Mouse (Mus musculus): Measurements from ENCODE around the gene Ano8.

The Ano8 gene

DNA sequence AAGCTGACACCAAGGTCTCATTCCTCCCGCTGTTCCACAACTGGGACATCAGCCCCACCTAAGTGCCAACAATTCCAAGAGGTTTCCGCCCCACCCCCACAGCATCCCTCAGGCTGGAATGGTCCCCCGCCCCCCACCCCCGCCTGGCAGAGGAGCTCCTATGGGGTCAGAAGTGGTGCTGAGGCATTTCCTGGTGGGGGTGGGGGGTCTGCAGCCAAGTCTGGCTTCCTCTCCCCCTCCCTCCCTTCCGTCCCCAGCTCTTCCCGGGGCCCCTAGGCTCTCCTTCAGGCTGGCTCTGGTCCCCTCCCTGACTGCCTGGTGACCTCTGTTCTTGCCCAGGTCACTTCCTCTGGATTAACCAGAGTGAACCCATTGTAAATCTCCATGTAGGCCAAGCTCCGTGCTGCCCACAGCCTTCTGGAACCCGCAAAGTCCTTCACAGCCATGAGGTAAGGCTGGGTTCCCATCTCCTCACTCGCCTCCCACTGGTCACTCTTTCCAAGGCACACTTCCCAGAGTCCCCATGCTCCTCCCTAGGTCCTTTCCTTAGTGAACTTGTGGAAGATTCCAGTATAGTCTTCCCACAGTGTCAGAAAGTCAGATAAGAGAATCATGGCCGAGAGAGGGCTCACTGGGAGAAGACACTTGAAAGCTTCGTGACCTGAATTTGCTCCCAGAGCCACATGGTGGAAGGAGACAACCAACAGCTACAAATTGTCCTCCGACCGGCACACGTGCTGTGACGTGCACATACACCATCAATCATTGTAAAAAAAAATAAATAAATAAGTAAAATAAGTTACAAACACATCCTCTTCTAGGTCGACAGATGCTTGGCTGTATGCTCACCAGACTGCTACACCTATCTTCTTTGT lies 13.3 kb upstream of the Ano8 start:
- in situ Hi-C loops (cut with MboI, MseI): no loop called here

DNA sequence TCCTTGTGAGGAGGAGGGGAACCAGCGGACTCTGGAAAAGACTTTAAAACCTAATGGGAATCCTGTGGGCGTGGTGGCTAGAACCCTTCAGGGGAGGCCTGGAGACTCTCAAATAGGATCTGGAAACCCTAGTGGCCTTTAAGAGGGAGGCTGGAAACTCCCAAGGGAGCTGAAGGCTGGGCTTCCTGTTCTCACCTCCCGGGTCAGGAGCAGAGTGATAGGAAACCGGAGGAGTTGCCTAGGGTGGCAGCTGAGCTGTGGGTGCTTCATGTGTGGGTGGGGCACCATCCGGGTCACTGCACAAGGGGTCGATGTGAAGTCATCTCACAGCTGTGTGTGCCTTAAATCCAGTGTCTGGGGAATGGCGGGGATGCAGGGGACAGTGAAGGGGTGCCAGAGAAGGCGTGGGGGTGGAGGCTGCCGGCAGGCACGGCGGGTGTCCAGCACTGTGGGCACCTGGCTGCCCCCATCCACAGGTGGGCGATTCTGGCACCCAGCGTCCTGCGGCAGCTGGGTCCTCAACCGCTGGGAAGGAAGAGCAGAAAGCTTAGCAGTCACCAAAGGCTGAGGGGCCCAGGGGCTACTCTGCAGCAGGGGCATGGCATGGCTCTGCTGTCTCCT lies 12.2 kb upstream of the Ano8 start:
- in situ Hi-C loops (cut with MboI, MseI): no loop called here

DNA sequence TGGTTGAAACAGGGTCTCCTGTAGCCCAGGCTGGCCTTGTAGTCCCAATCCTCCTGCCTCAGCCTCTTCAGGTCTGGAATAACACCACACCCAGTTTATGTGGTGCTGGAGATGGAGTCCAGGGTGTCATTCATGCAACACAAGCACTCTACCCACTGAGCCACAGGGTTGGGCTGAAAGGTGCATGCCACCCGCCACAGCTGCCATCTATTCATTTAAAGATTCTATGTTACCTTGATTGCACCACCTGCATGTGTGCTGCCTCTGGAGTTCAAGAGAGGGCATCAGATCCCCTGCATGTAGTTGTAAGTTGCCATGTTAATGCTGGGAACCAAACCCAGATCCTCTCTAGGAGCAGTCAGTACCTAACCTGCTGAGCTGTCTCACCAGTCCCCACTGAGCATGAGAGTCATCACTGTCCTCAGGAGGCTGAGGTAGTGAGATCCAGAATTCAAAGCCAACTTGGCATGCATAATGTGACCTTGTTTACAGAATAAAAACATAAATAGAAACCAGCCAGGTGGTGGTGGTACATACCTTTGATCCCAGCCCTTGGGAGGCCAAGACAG lies 11.4 kb upstream of the Ano8 start:
- in situ Hi-C loops (cut with MboI, MseI): no loop called here

DNA sequence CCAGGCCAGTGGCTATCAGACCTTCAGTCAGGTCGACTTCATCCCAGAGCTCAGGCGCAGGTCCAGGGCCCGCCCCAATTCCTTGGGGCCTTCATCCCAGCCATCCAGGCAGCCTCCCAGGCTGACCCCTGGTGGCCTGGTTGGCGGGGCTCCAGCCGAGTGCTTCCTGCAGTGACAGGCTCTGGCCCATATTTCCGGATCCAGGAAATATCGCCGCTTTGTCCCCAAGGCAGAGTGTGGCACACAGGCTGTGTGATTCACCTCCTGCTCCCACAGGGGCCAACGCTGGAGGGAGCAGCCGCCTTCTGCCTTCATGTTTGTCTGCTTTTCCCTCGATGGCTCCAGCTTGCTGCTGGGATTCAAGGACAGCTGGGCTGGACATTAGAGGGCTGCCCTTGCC lies 10.7 kb upstream of the Ano8 start:
- in situ Hi-C loops (cut with MboI, MseI): no loop called here

DNA sequence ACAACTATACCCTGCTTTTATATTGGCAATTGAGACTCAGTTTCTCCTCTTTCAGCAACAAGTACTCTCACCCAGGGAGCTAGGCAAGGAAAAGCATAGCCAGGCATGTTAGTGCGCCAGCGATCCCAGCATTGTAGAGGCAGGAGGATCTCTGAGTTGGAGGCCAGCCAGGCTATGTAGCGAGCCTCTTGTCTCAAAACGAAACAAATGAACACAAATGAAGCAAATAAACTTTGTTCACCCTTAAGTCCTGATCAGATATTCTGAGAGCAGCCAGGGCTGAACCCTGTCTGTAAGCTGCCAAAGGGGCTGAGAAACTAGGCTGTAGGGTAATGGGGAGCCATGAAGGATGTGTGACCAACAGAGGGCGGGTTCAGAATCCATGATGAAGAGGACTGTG lies 10.0 kb upstream of the Ano8 start:
- in situ Hi-C loops (cut with MboI, MseI): no loop called here

DNA sequence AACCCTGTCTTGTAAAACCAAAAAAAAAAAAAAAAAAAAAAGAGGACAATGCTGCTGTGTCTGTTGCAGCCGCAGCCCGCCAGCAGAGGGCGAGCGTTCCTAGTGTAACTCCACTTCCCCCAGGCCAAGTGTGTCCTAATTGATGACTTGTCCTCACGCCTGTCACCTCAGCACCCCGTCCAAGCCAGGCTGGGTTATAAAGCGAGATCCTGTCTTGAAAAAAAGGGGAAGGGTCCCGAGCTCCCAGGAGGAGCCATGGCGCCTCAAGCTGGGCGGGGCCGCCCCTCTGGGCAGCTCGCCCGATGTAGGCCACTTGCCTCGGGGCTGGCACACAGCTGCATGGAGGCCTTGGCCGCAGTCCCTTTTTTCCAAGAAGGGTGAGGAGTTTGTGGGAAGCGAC lies 9.3 kb upstream of the Ano8 start:
- in situ Hi-C loops (cut with MboI, MseI): no loop called here

DNA sequence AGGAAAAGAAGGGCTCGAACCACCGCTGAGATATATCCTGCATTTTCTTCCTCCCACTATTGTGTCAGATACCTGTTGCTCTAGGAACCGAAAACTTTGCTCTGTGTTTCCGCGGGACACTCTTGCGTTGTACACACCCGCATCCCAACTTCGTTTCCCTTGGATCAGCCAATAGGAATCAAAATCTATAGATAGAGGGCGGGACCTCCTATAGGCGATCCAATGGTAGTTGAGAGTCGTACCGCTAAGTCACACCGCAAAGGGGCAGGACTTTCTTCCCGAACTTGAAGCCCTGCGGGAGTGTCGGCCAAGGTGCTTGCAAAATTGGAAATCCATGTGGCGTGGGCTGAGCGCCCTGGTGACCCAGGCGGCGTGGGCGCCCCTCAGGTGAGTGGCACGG lies 2.7 kb upstream of the Ano8 start:
- in situ Hi-C loops (cut with MboI, MseI): no loop called here

DNA sequence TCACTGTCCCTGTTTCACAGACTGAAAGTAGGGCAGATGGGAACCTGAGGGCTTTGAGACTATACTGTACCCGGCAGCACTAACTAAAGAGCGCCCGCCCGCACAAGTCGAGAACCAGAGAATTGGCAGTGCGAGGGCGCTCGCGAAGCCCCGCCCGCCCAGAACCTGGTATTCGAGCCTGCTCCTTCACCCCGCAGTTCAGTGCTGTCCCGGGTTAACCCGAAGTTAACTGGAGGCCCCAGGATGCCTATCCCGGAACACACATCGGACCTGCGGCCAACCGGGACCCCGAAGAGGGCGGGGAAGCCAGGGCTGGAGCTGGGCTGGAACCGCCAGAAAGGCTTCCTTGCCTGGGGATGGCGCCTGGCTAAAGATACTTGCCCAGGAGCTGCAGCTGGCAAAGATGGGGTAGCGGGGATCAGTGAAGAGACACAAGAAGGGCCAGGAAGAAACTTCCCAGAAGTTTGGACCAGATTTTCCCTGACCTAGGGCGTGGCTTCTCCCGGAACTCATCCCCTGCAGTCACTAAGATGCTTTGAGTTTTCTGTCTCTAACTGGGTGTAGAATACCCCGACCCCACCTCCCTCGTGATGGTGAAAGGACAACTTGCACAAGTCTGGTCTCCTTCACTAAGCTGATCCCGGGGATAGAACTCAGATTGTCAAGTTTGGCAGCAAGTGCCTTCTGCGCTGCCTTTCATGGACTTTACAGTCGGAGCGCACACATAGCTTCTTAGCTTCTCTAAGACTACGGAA lies 2.1 kb upstream of the Ano8 start, which contains the start of gene Gtpbp3:
TSS of gene Gtpbp3 (plus strand) at position 413 of the 755 bp plus-strand sequence.
- in situ Hi-C loops (cut with MboI, MseI): no loop called here

DNA sequence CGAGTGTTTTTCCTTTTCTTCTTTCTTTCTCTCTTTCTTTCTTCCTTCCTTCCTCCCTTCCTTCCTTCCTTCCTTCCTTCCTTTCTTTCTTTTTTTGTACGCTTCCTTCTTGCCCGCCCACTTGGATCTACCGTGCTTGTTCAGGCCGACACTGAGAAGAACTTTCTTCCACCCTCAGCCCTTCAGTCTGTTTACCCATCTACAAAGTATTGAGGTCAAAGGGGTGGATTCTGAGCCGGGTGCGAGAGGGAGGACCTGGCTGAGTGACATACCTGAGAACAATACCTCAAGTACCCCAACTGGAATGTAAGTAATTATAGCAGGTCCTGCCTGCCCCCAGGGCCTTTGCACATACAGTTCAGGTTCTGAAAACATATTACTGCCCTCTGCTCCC lies 370 bp upstream of the Ano8 start:
- in situ Hi-C loops (cut with MboI, MseI): no loop called here

DNA sequence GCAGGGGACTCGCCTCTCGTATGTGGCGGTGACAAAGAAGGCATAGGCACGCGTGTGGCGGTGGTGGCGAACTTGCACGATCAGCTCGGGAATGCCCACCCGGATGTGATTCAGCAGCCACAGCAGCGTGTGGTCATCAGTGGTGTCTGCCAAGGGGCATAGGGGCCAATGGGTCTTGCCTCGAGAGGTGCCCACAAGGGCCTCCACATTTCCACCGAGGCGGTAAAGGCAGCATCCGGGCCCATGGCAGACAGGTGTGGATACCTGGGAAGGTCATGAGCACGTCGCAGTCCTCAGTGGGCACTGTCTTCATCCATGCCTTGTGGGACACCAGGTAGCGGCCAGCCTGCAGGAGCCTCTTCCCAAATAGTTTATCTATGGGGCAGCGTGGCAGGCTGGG lies 1.0 kb downstream of the Ano8 start:
- in situ Hi-C loops (cut with MboI, MseI): no loop called here

DNA sequence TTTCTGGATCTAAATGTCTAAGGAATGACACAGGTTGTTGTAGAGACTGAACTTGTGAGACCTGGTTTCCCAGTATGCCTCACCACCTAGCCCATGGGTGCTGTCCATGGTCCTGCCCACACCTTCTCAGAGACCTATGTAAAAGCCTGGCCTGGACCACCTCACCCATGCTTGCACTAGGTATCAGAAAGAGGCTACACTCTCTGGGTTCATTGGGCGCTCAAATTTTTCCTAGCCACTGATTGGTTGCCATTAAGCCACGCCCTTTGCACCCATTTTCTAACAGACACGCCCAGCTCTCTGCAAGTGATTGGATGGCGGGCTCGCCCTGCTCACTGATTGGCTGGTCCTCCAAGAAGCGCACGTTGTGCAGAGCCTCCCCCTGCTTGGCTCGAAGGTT lies 1.8 kb downstream of the Ano8 start:
- in situ Hi-C loops (cut with MboI, MseI): no loop called here

DNA sequence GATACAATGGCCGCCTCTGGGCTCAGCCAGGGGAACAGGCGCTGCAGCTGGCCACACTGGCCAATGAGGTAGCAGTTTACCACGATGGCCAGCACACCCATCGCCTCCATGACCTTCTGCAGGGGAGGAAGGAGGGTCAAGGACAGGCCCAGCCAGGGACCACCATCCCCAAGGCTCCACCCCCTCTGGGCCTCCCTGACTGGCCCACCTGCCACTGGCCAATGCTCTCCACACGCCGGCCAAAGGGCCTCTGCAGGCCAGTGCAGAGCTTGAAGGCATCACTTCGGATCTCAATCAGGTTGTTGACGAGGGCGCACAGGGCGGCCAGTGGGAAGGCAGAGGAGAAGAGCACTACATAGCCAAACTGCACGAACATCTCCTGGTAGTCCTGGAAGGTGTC lies 6.8 kb downstream of the Ano8 start:
- in situ Hi-C loops (cut with MboI, MseI): no loop called here

DNA sequence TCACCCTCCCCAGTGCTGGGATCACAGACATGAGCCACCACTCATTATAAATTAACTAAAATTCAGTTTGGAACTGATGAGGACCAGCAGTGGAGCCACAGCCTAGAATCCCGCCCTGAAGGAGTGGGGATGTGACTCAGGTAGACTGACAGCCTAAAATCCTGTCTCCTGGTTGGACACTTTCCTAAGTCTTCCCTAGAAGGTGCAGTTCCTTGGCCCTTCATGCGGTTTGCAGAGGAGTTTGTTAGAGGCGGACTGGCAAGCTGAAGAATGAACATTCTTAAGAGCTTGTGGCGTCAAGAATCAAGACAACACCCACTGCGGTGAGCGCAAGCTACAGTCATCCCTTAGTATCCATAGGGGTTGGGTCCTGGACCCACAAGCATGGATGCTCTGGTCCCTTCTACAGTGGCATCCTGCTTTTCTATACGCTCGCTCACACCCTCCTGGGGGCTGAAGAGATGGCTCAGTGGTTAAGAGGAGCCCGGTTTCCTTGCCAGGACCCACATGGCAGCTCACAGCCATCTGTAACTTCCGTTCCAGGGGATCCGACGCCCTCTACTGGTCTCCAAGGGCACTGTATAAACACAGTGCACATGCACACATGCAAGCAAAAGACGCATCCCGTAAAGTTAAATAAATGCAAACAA lies 8.4 kb downstream of the Ano8 start:
- in situ Hi-C loops (cut with MboI, MseI): no loop called here

DNA sequence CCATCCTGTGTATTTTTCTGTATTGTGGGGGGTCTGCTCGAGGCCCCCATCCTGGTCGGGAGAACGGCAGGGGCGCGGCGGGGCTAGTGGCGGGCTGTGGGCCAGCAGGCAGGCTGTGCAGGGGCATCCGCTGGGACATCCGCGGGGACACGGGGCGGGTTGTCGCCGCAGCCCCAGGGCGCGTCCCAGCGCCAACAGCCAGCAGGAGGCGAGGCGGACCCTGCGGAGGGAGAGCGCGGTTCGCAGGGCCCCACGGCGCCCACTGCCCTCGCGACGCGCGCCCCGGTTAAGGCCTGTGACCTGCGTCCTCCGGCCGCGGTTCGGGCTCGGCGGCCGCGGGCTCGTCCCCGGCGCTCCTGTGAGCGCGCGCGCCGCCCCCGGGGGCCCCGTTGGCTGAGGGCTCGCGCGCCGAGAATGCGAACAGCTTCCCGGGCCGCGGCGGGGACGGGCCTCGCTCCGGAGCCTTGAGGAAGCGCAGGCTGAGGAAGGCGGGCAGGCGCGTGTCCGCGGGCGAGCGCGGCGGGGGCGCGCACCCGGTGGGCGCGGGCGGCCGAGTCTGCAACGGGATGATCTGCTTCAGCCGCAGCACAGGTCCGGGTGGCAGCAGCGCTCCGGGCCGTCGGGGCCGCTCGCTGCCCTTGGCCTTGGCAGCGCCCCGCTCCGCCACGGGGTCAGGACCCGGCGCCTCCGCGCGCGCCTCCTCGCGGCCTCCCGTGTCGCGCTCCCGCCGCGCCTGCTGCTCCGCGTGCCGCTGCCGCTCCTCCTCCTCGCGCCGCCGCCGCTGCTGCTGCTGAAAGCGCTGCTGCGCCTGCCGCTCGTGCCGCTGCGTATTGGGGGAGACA lies 9.4 kb downstream of the Ano8 start:
- in situ Hi-C loops (cut with MboI, MseI): no loop called here

DNA sequence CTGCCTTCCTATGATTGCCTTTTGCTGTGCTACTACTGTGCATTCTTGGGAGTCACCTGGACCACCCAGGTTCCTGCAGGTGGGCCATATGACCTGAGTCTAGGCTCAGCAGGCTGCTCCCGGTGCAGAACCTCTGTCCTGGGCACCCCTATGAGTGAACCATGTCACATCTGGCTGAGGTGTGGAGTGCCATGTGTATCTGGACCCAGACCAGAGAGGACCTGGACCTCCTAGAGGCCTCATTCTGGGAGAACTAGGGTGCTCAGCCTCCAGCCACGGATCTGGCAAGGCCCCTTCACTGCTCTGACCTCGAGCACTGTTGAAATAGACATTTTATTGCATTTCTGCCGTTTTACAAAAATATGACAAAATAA lies 10.1 kb downstream of the Ano8 start:
- in situ Hi-C loops (cut with MboI, MseI): no loop called here

DNA sequence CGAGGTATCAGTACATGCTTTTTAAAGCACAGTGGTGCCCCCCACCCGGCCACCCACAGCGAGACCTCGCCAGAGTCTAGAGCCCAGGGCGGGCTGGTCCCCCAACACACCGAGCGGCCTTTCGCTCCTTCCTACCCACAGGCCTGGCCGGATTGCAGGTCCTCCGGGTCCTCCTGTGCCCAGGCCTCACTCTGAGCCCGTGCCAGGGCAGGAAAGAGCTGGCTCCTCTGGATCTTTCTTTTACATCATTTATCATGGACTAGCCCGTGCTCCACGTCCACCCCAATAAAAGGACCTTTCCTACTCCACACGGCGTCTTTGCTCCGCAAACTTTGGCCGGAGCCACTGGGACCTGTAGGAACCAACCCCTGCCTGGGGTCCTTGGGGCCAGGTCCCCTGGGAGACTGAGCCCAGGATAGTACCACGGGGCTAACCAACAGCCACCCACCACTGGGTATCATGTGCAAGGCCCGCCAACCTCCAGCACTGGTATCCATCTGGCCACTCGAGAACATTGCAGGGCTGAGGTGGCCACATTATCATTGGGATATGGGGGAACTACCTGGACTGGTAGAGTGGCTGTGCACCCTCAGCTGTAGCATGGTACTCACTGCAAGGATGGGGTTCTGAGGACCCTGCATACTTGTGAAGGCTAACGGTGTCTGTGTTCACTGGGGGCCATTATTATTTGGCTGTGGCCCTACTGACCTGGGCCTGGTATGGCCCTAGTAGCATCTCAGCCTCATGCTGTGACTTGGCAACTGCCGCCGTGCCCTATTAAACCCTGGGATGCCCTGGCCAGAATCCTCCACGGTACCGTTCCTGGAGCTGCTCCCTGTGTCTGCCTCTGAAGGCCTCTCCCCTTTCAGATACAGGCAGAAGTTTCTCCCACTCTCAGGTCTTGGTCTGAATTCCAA lies 10.7 kb downstream of the Ano8 start:
- in situ Hi-C loops (cut with MboI, MseI): no loop called here

DNA sequence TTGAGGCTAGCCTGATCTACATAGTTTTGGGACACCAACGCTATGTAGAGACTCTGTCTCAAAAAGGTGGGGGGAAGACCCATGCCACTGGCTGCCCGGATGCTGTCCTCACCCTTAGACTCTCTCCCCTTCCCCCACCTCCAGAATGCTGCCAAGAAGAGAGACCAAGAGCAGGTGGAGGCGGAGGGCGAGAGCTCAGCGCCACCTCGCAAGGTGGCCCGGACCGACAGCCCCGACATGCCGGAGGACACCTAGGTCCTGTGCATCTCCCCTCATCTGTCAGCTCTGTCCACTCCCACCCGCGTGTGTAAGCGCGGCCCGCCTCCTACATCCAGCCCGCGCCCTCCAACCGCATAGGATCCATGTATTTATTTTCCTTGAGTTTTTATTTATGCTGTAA lies 11.4 kb downstream of the Ano8 start:
- in situ Hi-C loops (cut with MboI, MseI): no loop called here

DNA sequence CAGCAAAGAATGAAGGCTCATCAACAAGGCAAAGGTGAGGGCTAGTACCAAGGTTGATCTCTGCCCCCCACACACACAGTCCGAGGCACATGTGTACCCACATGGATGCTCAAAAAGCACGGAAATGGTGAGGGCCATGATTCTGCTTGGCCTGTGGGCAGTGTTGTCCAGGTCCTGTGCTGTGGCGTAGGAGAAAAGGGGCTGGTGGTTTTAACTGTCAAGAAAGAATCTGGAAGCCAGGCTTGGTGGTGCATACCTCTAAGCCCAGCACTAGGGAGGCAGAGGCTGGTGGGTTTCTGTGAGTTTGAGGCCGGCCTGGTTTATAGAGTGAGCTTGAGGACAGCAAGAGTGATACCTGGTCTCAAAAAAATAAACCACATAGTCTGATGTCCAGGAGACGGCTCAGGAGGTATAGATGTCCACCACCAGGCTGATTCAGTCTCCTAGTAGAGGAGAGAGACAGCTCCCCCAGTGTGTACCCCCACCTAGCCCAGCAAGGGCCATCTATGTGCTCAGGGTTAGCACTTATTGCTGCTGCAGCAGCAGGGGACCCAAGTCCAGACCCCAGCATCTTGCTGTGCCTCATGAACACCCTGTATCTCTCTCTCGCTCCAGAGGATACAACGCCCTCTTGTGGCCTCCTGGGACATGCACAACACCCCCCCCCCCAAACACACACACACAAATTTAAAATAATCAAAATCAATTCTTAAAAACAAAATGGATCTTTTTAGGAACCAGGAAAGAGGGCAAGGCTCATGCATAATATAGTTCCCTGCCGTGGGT lies 13.0 kb downstream of the Ano8 start:
- in situ Hi-C loops (cut with MboI, MseI): no loop called here

DNA sequence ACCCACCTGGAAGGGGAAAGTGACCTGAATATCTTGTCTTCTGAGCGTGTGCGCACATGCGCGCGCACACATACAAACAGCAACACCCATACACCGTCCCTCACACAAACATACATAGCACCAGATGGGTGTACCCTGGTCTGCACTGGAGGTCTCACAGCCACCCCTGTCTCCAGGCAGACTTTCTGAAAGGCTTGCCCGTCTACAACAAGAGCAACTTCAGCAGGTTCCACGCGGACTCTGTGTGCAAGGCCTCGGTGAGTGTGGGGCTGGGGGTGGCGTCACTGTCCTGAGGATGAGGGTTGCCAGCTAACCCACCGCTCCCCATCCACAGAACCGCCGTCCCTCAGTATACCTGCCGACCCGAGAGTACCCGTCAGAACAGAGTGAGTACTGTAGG lies 13.9 kb downstream of the Ano8 start:
- in situ Hi-C loops (cut with MboI, MseI): no loop called here
